15 mouse cellular contexts compared by ENCODE assay signal in genomic region chr15:100225891-100226290, GRCm38 (mm10). TPM values are rescaled to one million over a fixed set of nuclear protein-coding genes. Genes with fewer than 3 reads are reported as not detected.
A peak's percentile ranks its signal among the peaks of the same experiment; 100 is the strongest.
DNase-seq lines count a peak whose midpoint lies in the region; ATAC-seq and TF ChIP-seq lines count a peak whose summit lies in the region.
"Had no signal": no experiment of that assay in that cellular context is flagged by ENCODE, and none has a peak within 500 bp of the region (broad histone marks: within the 10 kb centered on the region; RNA-seq: fewer than 3 reads in every experiment).

No protein-coding gene starts in this region.

- ATAC-seq in heart, embryonic 14.5 days (ENCODE audit: insufficient number of reproducible peaks, insufficient read depth, low FRiP score, low read depth) = no peak
- no peak for ATAC-seq in midbrain, postnatal 0 days (ENCODE audit: low FRiP score)
- no peak for ATAC-seq in midbrain, embryonic 11.5 days (ENCODE audit: low FRiP score)
- ATAC-seq in stomach, postnatal 0 days (ENCODE audit: low FRiP score, low TSS enrichment) = no peak
- no peak for ATAC-seq in midbrain, embryonic 14.5 days (ENCODE audit: low FRiP score, low TSS enrichment)

- TF ChIP-seq CTCF in midbrain, postnatal 0 days (IDR thresholded peaks at IDR 0.05) = no peak
- TF ChIP-seq CTCF in stomach, postnatal 0 days (IDR thresholded peaks at IDR 0.05; ENCODE audit: low read depth) = no peak

- no peak overlapping the region for H3K9ac ChIP-seq in heart, embryonic 14.5 days (ENCODE audit: low read length)
- no peak overlapping the region for H3K9ac ChIP-seq in midbrain, postnatal 0 days (replicated peaks; ENCODE audit: low read length, poor library complexity, severe bottlenecking)
- H3K9ac ChIP-seq in midbrain, embryonic 11.5 days (ENCODE audit: low read length) = no peak overlapping the region
- no peak overlapping the region for H3K9ac ChIP-seq in stomach, postnatal 0 days (ENCODE audit: low read length)
- H3K9ac ChIP-seq in midbrain, embryonic 14.5 days (replicated peaks; ENCODE audit: low read length) = no peak overlapping the region

- 79% methylated on average over 1 of the region's 1 CpGs for WGBS in heart, embryonic 14.5 days
- WGBS in midbrain, postnatal 0 days = 80% methylated on average over 1 of the region's 1 CpGs
- 94% methylated on average over 1 of the region's 1 CpGs for WGBS in midbrain, embryonic 11.5 days
- WGBS in stomach, postnatal 0 days = 85% methylated on average over 1 of the region's 1 CpGs
- 95% methylated on average over 1 of the region's 1 CpGs for WGBS in midbrain, embryonic 14.5 days

- H3K27me3 ChIP-seq in heart, embryonic 14.5 days (ENCODE audit: control insufficient read depth, insufficient read depth, low read length) = no peaks in the 10 kb centered on the region
- H3K27me3 ChIP-seq in midbrain, postnatal 0 days (ENCODE audit: insufficient read depth, low read length) = no peaks in the 10 kb centered on the region
- no peaks in the 10 kb centered on the region for H3K27me3 ChIP-seq in midbrain, embryonic 11.5 days (ENCODE audit: control insufficient read depth, insufficient read depth, low read length)
- no peaks in the 10 kb centered on the region for H3K27me3 ChIP-seq in stomach, postnatal 0 days (ENCODE audit: control insufficient read depth, insufficient read depth, low read length)
- no peaks in the 10 kb centered on the region for H3K27me3 ChIP-seq in midbrain, embryonic 14.5 days (ENCODE audit: control insufficient read depth, insufficient read depth, low read length)

- peak overlapping the region in 1 of 2 experiments; percentile 100; a peak in 3 of 4 replicates for H3K27ac ChIP-seq in heart, embryonic 14.5 days (replicated peaks in 1 of 2; ENCODE audit: control insufficient read depth in 1 of 2, insufficient read depth in 1 of 2, low read depth in 2 of 2, low read length in 2 of 2)
- H3K27ac ChIP-seq in midbrain, postnatal 0 days (ENCODE audit: low read depth, low read length) = peak overlapping the region; percentile 4
- H3K27ac ChIP-seq in midbrain, embryonic 11.5 days (ENCODE audit: low read depth, low read length) = no peak overlapping the region
- peak overlapping the region; percentile 41; the same call in 1 of the 2 replicates for H3K27ac ChIP-seq in stomach, postnatal 0 days (replicated peaks)
- H3K27ac ChIP-seq in midbrain, embryonic 14.5 days (replicated peaks; ENCODE audit: low read depth, low read length) = no peak overlapping the region

- TF ChIP-seq EP300 in stomach, postnatal 0 days (optimal IDR thresholded peaks at IDR 0.05) = no peak

- H3K4me1 ChIP-seq in heart, embryonic 14.5 days (ENCODE audit: control insufficient read depth in 2 of 2, insufficient read depth in 2 of 2, low read length in 2 of 2) = peaks cover 4 to 25% of the 10 kb centered on the region in 2 experiments
- H3K4me1 ChIP-seq in midbrain, postnatal 0 days (ENCODE audit: insufficient read depth, low read length) = peaks cover 8% of the 10 kb centered on the region; the same call in 1 of the 2 replicates
- peaks cover 9% of the 10 kb centered on the region for H3K4me1 ChIP-seq in midbrain, embryonic 11.5 days (ENCODE audit: control insufficient read depth, insufficient read depth, low read length)
- no peaks in the 10 kb centered on the region for H3K4me1 ChIP-seq in stomach, postnatal 0 days (replicated peaks; ENCODE audit: control insufficient read depth, insufficient read depth)
- H3K4me1 ChIP-seq in midbrain, embryonic 14.5 days (ENCODE audit: control insufficient read depth, insufficient read depth, low read length) = peaks cover 14% of the 10 kb centered on the region

- H3K4me2 ChIP-seq in heart, embryonic 14.5 days (ENCODE audit: low read length) = 0 out of 2 replicates have a peak overlapping the region, but pooled peaks have one; percentile 74
- H3K4me2 ChIP-seq in midbrain, postnatal 0 days (ENCODE audit: low read depth, low read length, poor library complexity, severe bottlenecking) = no peak overlapping the region
- no peak overlapping the region for H3K4me2 ChIP-seq in midbrain, embryonic 11.5 days
- no peak overlapping the region for H3K4me2 ChIP-seq in stomach, postnatal 0 days (replicated peaks; ENCODE audit: low read depth)
- H3K4me2 ChIP-seq in midbrain, embryonic 14.5 days (ENCODE audit: low read length) = no peak overlapping the region

- no peak overlapping the region for H3K4me3 ChIP-seq in heart, embryonic 14.5 days (ENCODE audit: control insufficient read depth in 1 of 2, insufficient read depth in 1 of 2, low read depth in 1 of 2, low read length in 2 of 2)
- H3K4me3 ChIP-seq in midbrain, postnatal 0 days (ENCODE audit: low read depth, low read length) = no peak overlapping the region
- H3K4me3 ChIP-seq in midbrain, embryonic 11.5 days (ENCODE audit: low read depth, low read length) = no peak overlapping the region
- H3K4me3 ChIP-seq in stomach, postnatal 0 days (ENCODE audit: low read depth, low read length) = no peak overlapping the region
- H3K4me3 ChIP-seq in midbrain, embryonic 14.5 days (replicated peaks; ENCODE audit: low read depth, low read length) = no peak overlapping the region

- H3K9me3 ChIP-seq in heart, embryonic 14.5 days (ENCODE audit: control insufficient read depth, low read length) = peaks cover 19% of the 10 kb centered on the region
- H3K9me3 ChIP-seq in midbrain, postnatal 0 days (ENCODE audit: low read length) = no peaks in the 10 kb centered on the region
- H3K9me3 ChIP-seq in midbrain, embryonic 11.5 days (ENCODE audit: control insufficient read depth, low read length) = peaks cover 4% of the 10 kb centered on the region; the same call in 1 of the 2 replicates
- H3K9me3 ChIP-seq in stomach, postnatal 0 days (ENCODE audit: control insufficient read depth, low read length) = 0 out of 2 replicates have a peak, but pooled peaks cover 6% of the 10 kb centered on the region
- no peaks in the 10 kb centered on the region for H3K9me3 ChIP-seq in midbrain, embryonic 14.5 days (ENCODE audit: control insufficient read depth, low read length)

- no peaks in the 10 kb centered on the region for H3K36me3 ChIP-seq in heart, embryonic 14.5 days (ENCODE audit: control insufficient read depth, insufficient read depth, low read length)
- H3K36me3 ChIP-seq in midbrain, postnatal 0 days (ENCODE audit: insufficient read depth, low read length) = no peaks in the 10 kb centered on the region
- H3K36me3 ChIP-seq in midbrain, embryonic 11.5 days (ENCODE audit: control insufficient read depth, insufficient read depth, low read length) = no peaks in the 10 kb centered on the region
- no peaks in the 10 kb centered on the region for H3K36me3 ChIP-seq in stomach, postnatal 0 days (ENCODE audit: control insufficient read depth, insufficient read depth, low read length)
- no peaks in the 10 kb centered on the region for H3K36me3 ChIP-seq in midbrain, embryonic 14.5 days (ENCODE audit: control insufficient read depth, insufficient read depth, low read length)

- DNase-seq in heart, adult 8-10 months (ENCODE audit: low spot score) = no peak
- DNase-seq in midbrain, postnatal 0 days (ENCODE audit: low spot score) = peak; percentile 53
- DNase-seq in midbrain, embryonic 11.5 days (ENCODE audit: low spot score, missing footprints) = no peak
- peak; percentile 91 to 93 for DNase-seq in cerebellum, postnatal 10 days
- no peak for DNase-seq in stomach, postnatal 0 days (ENCODE audit: low spot score)
- no peak for DNase-seq in lung, adult 18-20 months
- DNase-seq in midbrain, embryonic 14.5 days = no peak
- DNase-seq: embryo, embryonic 11 days; thymus, postnatal 4 days had no signal

RNA-seq across cellular contexts. Expression of gene Atf1, which starts 1.7 kb away (rescaled TPM):
- 36.8 and 37.1 TPM in 2 replicates for polyA plus RNA-seq in heart, embryonic 14.5 days (2014; fragmentation: Nextera tagmentation; extraction: Ambion mirVana)
- total RNA-seq in heart, adult 8-10 months (2022) = 10 to 100 TPM; 51.7 to 67.5 (median 61.6) TPM
- 7.6 and 15.8 TPM in 2 replicates for total RNA-seq in midbrain, postnatal 0 days (2014; rRNA removed)
- polyA plus RNA-seq in midbrain, postnatal 0 days (2015; fragmentation: Nextera tagmentation; extraction: Ambion mirVana) = 8.3 and 9.8 TPM in 2 replicates
- 31.8 and 33.5 TPM in 2 replicates for polyA plus RNA-seq in midbrain, embryonic 11.5 days (2014; fragmentation: Nextera tagmentation; extraction: Ambion mirVana)
- 27.3 and 27.7 TPM in 2 replicates for polyA plus RNA-seq in stomach, postnatal 0 days (2015; fragmentation: Nextera tagmentation; extraction: Ambion mirVana)
- 11.5 and 14.4 TPM in 2 replicates for polyA plus RNA-seq in midbrain, embryonic 14.5 days (2014; fragmentation: Nextera tagmentation; extraction: Ambion mirVana)

RNA-seq across cellular contexts. Expression of gene Tmprss12, which starts 54.7 kb away (rescaled TPM):
- not detected in 2 replicates for polyA plus RNA-seq in heart, embryonic 14.5 days (2014; fragmentation: Nextera tagmentation; extraction: Ambion mirVana)
- not detected for total RNA-seq in heart, adult 8-10 months (2022)
- not detected in 2 replicates for total RNA-seq in midbrain, postnatal 0 days (2014; rRNA removed)
- polyA plus RNA-seq in midbrain, postnatal 0 days (2015; fragmentation: Nextera tagmentation; extraction: Ambion mirVana) = not detected in 2 replicates
- polyA plus RNA-seq in midbrain, embryonic 11.5 days (2014; fragmentation: Nextera tagmentation; extraction: Ambion mirVana) = 0.10 TPM in 1 of 2 replicates, not detected in the other
- 0.11 TPM in 1 of 2 replicates, not detected in the other for polyA plus RNA-seq in stomach, postnatal 0 days (2015; fragmentation: Nextera tagmentation; extraction: Ambion mirVana)
- polyA plus RNA-seq in midbrain, embryonic 14.5 days (2014; fragmentation: Nextera tagmentation; extraction: Ambion mirVana) = not detected in 2 replicates
- total RNA-seq: left cerebral cortex, adult 8-10 months; megakaryocyte, adult 5-6 weeks had no signal
- polyA plus RNA-seq: intestine, embryonic 14.5 days; neural tube, embryonic 11.5 days; spleen, adult 2 months had no signal

Comparison
In these comparisons a context has a peak if more than half of its experiments do, and no peak if none do; other contexts are left out.
1. H3K27ac ChIP-seq: peak in midbrain, postnatal 0 days (single experiment) and stomach, postnatal 0 days (single experiment); none in midbrain, embryonic 11.5 days (single experiment) and midbrain, embryonic 14.5 days (single experiment).
2. DNase-seq: peak in midbrain, postnatal 0 days (single experiment) and cerebellum, postnatal 10 days (2 of 2); none in heart, adult 8-10 months (single experiment), midbrain, embryonic 11.5 days (single experiment), stomach, postnatal 0 days (single experiment), lung, adult 18-20 months (0 of 2) and midbrain, embryonic 14.5 days (single experiment).